Mouse (Mus musculus) thymus, adult 2 months (tissue): ENCODE measurements around the gene Tchp. TPM values are rescaled to one million over a fixed set of nuclear protein-coding genes. Genes with fewer than 3 reads are reported as not detected.

Experiments used
- DNase-seq: peaks from one replicate; pipeline ENCODE4 v3.0.0; 2021
- H3K27ac ChIP-seq: fragments of 200-500 bp; 2 replicates; pipeline ENCODE4 v1.5.1; 2012; ENCODE audit warnings: low read length, control low read depth; ENCODE audit not compliant: control insufficient read depth, insufficient read depth
- H3K27me3 ChIP-seq: fragments of 200-500 bp; 2 replicates; pipeline ENCODE4 v1.6.1; 2012; ENCODE audit warnings: mild to moderate bottlenecking, low read length, moderate library complexity, mixed read lengths; ENCODE audit not compliant: control insufficient read depth, insufficient read depth
- H3K36me3 ChIP-seq: fragments of 200-500 bp; 2 replicates; pipeline ENCODE4 v1.6.1; 2012; ENCODE audit warnings: mild to moderate bottlenecking, low read length, moderate library complexity; ENCODE audit not compliant: control insufficient read depth, insufficient read depth
- H3K4me1 ChIP-seq: fragments of 200-500 bp; replicated peaks from 2 replicates; pipeline ENCODE4 v1.6.1; 2012; ENCODE audit warnings: low read length; ENCODE audit not compliant: control insufficient read depth, insufficient read depth
- H3K4me3 ChIP-seq: fragments of 200-500 bp; 2 replicates; pipeline ENCODE4 v1.5.1; 2012; ENCODE audit warnings: mild to moderate bottlenecking, low read length, control low read depth, moderate library complexity; ENCODE audit not compliant: control insufficient read depth, insufficient read depth
- CTCF ChIP-seq: fragments of 200-500 bp; IDR thresholded peaks from 2 replicates; pipeline ENCODE4 v1.5.1; 2012; ENCODE audit warnings: mild to moderate bottlenecking, control low read depth, low read length, moderate library complexity, borderline replicate concordance; ENCODE audit not compliant: control insufficient read depth, poor library complexity, insufficient read depth; ENCODE audit errors: extremely low read depth
- POLR2A ChIP-seq: fragments of 200-500 bp; IDR thresholded peaks from 2 replicates; pipeline ENCODE4 v1.6.1; 2012; ENCODE audit warnings: mild to moderate bottlenecking, low read length, control low read depth, moderate library complexity; ENCODE audit not compliant: control insufficient read depth, poor library complexity, insufficient read depth; ENCODE audit errors: extremely low read depth
- WGBS: fragments of 180-500 bp; shearing (Covaris S2); methylation state at CpG from one replicate; pipeline ENCODE4 v1.1.7; 2018; 5-methylcytosine and 5-hydroxymethylcytosine counted together
- polyA plus RNA-seq: library from polyadenylated mRNA; depleted of rRNA; stranded (reverse); fragments of >200 nt; gene quantifications from 2 replicates; pipeline ENCODE4 v1.2.3, GENCODE M21; 2012

The Tchp gene
- polyA plus RNA-seq, 1 experiment: 25.6 TPM

DNA sequence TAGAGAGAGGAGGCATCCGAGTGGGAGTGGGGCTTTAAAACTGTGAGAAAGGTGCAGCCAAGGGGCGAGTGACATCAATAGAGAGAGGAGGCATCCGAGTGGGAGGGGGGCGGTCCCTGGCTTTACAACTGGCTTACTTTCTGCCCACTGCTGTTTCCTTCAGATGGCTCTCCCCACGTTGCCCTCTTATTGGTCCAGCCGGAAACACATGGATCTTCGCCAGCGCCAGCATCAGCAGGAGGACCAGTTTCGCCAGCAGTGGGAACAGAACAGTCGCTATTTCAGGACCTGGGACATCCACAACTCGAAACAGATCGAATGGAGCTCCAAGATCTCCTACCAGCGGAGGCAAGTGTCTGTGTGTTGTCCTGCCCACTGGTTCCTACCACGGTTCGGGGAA is 931 bp downstream of the Tchp start:
- no peak for DNase-seq
- Histone ChIP-seq H3K4me1 (peaks cover 12% of the 10 kb centered on the region; the same call in 1 of the 2 replicates), H3K4me3 (no peak overlapping the region), H3K27ac (no peak overlapping the region), H3K36me3 (0 out of 2 replicates have a peak, but pooled peaks cover 5% of the 10 kb centered on the region), H3K27me3 (no peaks in the 10 kb centered on the region)
- 67% methylated on average over 15 of the region's 15 CpGs for WGBS
- TF ChIP-seq POLR2A (no peak), CTCF (no peak)

DNA sequence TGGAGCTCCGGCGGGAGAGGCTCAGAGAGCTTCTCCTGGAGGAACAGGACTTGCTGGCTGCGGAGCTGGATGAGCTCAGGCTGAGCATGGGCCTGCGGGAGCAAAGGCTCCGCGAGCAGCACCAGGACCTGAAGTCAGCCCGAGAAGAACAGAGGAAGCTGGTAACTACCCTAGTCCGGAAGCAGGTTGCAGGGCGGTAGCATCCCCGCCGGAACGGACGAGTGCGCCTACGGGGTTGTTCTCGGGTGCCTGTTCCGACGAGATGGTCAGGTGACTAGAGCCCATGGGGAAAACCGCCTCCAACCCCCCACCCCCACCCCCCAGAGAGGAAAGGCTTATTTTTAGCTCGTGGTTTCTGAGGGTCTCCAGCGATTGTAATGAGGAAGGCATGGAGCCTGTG is 1.8 kb downstream of the Tchp start:
- no peak for TF ChIP-seq POLR2A
- TF ChIP-seq CTCF: no peak
- H3K4me3 ChIP-seq: peak overlapping the region; percentile 27
- peaks cover 12% of the 10 kb centered on the region; the same call in 1 of the 2 replicates for H3K4me1 ChIP-seq
- WGBS: 71% methylated on average over 21 of the region's 21 CpGs
- 0 out of 2 replicates have a peak, but pooled peaks cover 5% of the 10 kb centered on the region for H3K36me3 ChIP-seq
- no peak overlapping the region for H3K27ac ChIP-seq
- no peak for DNase-seq
- H3K27me3 ChIP-seq: no peaks in the 10 kb centered on the region

DNA sequence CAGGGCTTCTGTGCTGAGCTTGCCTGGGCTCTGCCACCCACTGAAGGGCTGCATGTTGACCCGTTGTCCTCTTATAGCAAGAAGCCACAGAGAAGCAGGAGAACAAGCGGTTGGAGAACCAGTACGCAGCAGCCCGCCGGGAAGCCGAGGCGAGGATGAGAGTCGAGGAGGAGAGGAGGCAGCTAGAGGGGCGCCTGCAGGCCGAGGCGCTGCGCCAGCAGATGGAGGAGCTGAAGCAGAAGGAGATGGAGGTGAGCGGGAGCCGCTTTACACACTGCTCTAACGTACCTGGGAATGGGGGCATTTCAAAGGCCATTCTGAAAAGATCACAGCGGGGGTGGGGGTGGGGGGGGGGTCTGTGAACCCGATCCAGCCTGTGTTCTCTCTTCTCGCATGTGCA is 7.0 kb downstream of the Tchp start:
- Histone ChIP-seq H3K4me1 (peaks cover 5% of the 10 kb centered on the region; the same call in 1 of the 2 replicates), H3K27ac (no peak overlapping the region), H3K27me3 (no peaks in the 10 kb centered on the region), H3K4me3 (no peak overlapping the region), H3K36me3 (peaks cover 26% of the 10 kb centered on the region)
- 97% methylated on average over 18 of the region's 18 CpGs for WGBS
- no peak for TF ChIP-seq POLR2A
- TF ChIP-seq CTCF: no peak
- DNase-seq: no peak

DNA sequence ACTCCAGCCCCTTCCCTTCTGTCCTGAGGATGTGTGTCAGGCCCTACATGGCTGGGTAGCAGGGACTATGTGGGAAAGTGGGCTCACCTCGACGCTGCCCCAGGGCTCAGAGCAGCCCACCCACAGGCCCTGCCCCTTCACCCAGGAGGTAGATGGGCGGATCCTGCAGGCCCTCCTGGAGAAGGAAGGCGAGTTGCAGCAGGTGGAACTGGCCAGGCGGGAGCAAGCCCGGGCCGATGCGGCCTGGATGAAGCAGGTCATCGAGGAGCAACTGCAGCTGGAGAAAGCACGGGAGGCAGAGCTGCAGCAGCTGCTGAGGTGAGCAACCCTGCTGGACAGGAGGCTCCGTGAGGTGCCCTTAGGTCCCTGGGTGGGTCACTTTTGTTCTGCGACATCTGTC is 9.7 kb downstream of the Tchp start:
- DNase-seq: no peak
- WGBS: 96% methylated on average over 12 of the region's 12 CpGs
- Histone ChIP-seq H3K36me3 (peaks cover 21% of the 10 kb centered on the region), H3K4me3 (no peak overlapping the region), H3K4me1 (no peaks in the 10 kb centered on the region), H3K27me3 (no peaks in the 10 kb centered on the region), H3K27ac (no peak overlapping the region)
- no peak for TF ChIP-seq CTCF
- no peak for TF ChIP-seq POLR2A

DNA sequence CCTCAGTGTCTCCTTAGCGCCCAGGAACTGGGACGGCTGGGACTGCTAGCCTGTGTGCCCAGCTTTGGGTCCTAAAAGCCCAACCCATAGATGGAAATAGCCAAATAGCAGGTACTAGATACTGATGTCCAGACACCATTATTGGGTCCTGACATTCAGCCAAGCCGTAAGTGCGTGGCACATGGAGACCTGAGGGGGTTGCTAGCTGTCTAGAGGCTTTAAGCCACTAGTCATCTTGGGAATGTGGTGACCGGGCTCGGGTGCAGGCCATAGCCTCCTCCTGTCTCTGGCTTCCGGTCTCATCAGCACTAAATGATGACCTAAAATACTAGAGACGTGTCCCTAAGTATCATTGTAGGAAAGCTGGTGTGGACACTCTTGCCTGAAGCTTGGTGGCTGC is 10.4 kb downstream of the Tchp start:
- TF ChIP-seq CTCF (no peak), POLR2A (no peak)
- Histone ChIP-seq H3K27ac (no peak overlapping the region), H3K36me3 (peaks cover 21% of the 10 kb centered on the region), H3K27me3 (no peaks in the 10 kb centered on the region), H3K4me3 (no peak overlapping the region), H3K4me1 (no peaks in the 10 kb centered on the region)
- WGBS: 97% methylated on average over 8 of the region's 8 CpGs
- no peak for DNase-seq

DNA sequence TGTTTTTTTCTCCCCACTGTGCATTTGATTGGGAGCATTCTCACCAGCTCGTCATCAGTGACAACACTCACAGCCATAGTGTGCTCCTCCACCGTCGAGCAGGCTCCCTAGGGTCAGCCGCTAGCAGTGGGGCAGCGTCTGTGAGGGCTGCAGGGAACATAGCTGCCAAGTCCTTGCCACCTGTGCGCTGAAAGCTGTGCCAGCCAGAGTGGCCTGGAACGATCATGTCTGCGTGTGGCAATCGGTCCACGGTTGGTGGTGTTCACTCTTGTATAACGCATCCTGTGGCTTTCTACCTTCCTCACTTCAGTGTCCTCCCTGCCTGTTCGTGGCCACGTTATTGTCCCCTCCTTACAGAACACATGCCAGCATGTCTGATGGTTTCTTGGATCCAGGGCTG is 10.9 kb downstream of the Tchp start:
- WGBS: 96% methylated on average over 13 of the region's 13 CpGs
- Histone ChIP-seq H3K4me3 (no peak overlapping the region), H3K27ac (no peak overlapping the region), H3K4me1 (no peaks in the 10 kb centered on the region), H3K36me3 (peaks cover 21% of the 10 kb centered on the region), H3K27me3 (no peaks in the 10 kb centered on the region)
- DNase-seq: no peak
- TF ChIP-seq POLR2A (no peak), CTCF (no peak)
